Mouse (Mus musculus) ES-Bruce4 (cell line): ENCODE measurements at regions not wholly inside any gene's neighbourhood (a gene's known extent, or its start where the extent isn't known, plus 50 kb on each side); places are given as distances from the start of the nearest gene placed in this dataset.

Source experiments
- H3K27ac ChIP-seq: 2 replicates; pipeline ENCODE4 v1.5.1; 2012; ENCODE audit warnings: low read length, inconsistent platforms; ENCODE audit not compliant: insufficient read depth
- H3K27me3 ChIP-seq: 2 replicates; pipeline ENCODE4 v1.6.1; 2012; ENCODE audit warnings: mild to moderate bottlenecking, low read length, inconsistent platforms; ENCODE audit not compliant: control insufficient read depth, poor library complexity, insufficient read depth, severe bottlenecking
- H3K36me3 ChIP-seq: 2 replicates; pipeline ENCODE4 v1.6.1; 2012; ENCODE audit warnings: inconsistent platforms, mild to moderate bottlenecking, low read length, moderate library complexity; ENCODE audit not compliant: control insufficient read depth, poor library complexity, insufficient read depth, severe bottlenecking
- H3K4me1 ChIP-seq: one replicate; pipeline ENCODE4 v1.8.1; 2011; ENCODE audit warnings: low read length; ENCODE audit not compliant: control insufficient read depth, insufficient read depth
- H3K4me3 ChIP-seq: 2 replicates; pipeline ENCODE4 v1.5.1; 2011; ENCODE audit warnings: low read depth, mild to moderate bottlenecking, low read length
- H3K9ac ChIP-seq: 2 replicates; pipeline ENCODE4 v1.6.1; 2012; ENCODE audit warnings: low read depth, mild to moderate bottlenecking, inconsistent platforms; ENCODE audit not compliant: poor library complexity, severe bottlenecking
- H3K9me3 ChIP-seq: replicated peaks from 2 replicates; pipeline ENCODE4 v1.6.1; 2012; ENCODE audit warnings: mild to moderate bottlenecking, low read length, inconsistent platforms; ENCODE audit not compliant: control insufficient read depth, poor library complexity, insufficient read depth, severe bottlenecking
- CTCF ChIP-seq: IDR thresholded peaks from one replicate; pipeline ENCODE4 v1.8.1; 2011; ENCODE audit warnings: low read depth, low read length
- EP300 ChIP-seq: IDR thresholded peaks from 2 replicates; pipeline ENCODE4 v1.6.1; 2011; ENCODE audit warnings: low read depth, low read length; ENCODE audit not compliant: insufficient read depth
- POLR2A ChIP-seq: IDR thresholded peaks from one replicate; pipeline ENCODE4 v1.8.1; 2011; ENCODE audit warnings: low read length; ENCODE audit not compliant: insufficient read depth

DNA sequence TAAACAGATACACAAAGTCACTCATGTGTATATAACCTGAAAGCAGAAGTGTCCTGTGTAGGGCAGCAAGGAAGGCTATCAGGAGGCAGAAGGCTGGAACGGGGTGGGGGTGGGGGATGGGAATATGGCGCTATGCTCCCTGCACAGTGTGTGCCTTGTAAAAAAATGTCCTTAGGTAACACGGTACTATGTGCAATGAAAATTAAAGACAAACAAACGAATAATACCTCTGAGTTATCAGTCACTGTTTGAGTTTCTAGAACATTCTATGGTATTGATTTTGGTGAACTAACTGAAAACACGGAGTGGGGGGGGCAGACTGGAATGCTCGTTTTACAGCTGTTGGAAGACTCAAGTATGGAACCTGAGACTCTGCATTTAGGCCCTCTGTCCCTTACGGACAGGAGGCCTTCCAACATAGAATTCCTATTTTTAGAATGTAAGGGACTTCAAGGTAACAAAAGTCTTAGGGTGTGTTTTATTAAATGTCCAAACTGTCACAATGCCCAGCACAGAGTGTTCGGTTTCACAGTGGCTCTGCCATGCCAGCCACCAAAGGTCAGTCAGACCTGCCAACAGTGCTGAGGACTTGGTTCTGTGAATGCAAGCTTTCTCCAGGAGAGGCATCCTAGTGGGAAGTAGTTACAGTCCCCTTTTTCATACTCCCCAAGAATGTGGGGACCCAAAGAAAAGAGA, 240.6 kb downstream of the Ano6 start:
- no peak overlapping the region for H3K9ac ChIP-seq
- no peak overlapping the region for H3K4me3 ChIP-seq
- TF ChIP-seq POLR2A (no peak), EP300 (no peak), CTCF (no peak)
- no peaks in the 10 kb centered on the region for H3K27me3 ChIP-seq
- no peaks in the 10 kb centered on the region for H3K4me1 ChIP-seq
- no peak overlapping the region for H3K27ac ChIP-seq
- no peaks in the 10 kb centered on the region for H3K36me3 ChIP-seq
- 0 out of 2 replicates have a peak, but pooled peaks cover 2% of the 10 kb centered on the region for H3K9me3 ChIP-seq

GRCm38 (mm10) chr15:96035273-96035672, 244.6 kb downstream of the Ano6 start:
- H3K27me3 ChIP-seq = no peaks in the 10 kb centered on the region
- H3K4me3 ChIP-seq = no peak overlapping the region
- H3K27ac ChIP-seq = no peak overlapping the region
- H3K36me3 ChIP-seq = no peaks in the 10 kb centered on the region
- H3K9me3 ChIP-seq = no peaks in the 10 kb centered on the region
- TF ChIP-seq EP300 = no peak
- no peak for TF ChIP-seq POLR2A
- TF ChIP-seq CTCF = no peak
- H3K4me1 ChIP-seq = no peaks in the 10 kb centered on the region
- no peak overlapping the region for H3K9ac ChIP-seq

DNA sequence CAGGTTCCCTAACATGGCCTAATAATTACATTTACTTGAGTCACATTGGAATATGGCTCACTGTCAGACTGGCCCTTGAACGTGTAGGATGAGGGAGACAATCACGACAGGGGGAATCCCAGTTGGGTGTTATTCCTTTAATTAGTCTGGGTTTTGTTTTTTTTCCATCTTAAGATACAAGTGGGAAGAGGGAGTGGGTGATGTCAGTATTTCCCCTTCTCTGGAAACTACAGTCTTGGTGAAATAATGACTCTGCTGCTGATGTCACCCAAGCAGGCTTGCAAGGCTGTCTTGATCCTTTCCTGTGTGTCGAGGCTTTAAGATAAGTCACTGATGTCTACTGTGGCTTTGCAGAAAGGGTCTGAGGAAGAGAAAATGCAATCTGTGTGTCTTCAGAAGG, 241.8 kb upstream of the Arid2 start:
- Histone ChIP-seq H3K36me3 (no peaks in the 10 kb centered on the region), H3K4me3 (no peak overlapping the region), H3K27me3 (no peaks in the 10 kb centered on the region), H3K9ac (no peak overlapping the region), H3K9me3 (no peaks in the 10 kb centered on the region), H3K27ac (no peak overlapping the region), H3K4me1 (no peaks in the 10 kb centered on the region)
- TF ChIP-seq POLR2A (no peak), CTCF (no peak), EP300 (no peak)

GRCm38 (mm10) chr15:96046651-96047050, 240.7 kb upstream of the Arid2 start:
- H3K27ac ChIP-seq = no peak overlapping the region
- no peak overlapping the region for H3K9ac ChIP-seq
- no peaks in the 10 kb centered on the region for H3K9me3 ChIP-seq
- H3K4me3 ChIP-seq = no peak overlapping the region
- no peaks in the 10 kb centered on the region for H3K27me3 ChIP-seq
- H3K4me1 ChIP-seq = no peaks in the 10 kb centered on the region
- TF ChIP-seq EP300 = no peak
- TF ChIP-seq POLR2A = no peak
- TF ChIP-seq CTCF = no peak
- no peaks in the 10 kb centered on the region for H3K36me3 ChIP-seq

GRCm38 (mm10) chr15:96050416-96050815, 236.9 kb upstream of the Arid2 start:
- H3K4me1 ChIP-seq = no peaks in the 10 kb centered on the region
- H3K27ac ChIP-seq = no peak overlapping the region
- no peak overlapping the region for H3K4me3 ChIP-seq
- peaks cover under 1% of the 10 kb centered on the region; the same call in 1 of the 2 replicates for H3K9me3 ChIP-seq
- H3K9ac ChIP-seq = no peak overlapping the region
- H3K27me3 ChIP-seq = no peaks in the 10 kb centered on the region
- no peaks in the 10 kb centered on the region for H3K36me3 ChIP-seq
- TF ChIP-seq CTCF (no peak), POLR2A (no peak), EP300 (no peak)

DNA sequence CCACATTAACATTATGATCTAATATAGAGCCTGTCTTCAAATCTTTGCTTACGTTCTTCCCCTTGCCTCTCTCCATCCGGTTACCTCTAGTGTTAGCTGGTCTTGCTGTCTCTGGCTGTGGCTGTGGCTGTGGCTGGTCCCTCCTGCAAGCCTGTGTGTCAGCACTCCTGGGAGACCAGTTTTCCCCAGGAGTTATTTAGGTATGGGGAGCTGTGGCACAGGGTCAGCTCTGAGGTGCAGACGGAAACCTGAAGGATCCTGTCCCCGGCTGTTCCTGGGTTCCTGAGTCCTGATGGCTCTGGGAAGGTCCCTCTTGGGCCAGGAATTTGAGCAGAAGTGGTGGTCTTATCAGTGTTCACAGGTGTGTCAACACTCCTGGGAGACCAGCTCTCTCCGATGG, 234.7 kb upstream of the Arid2 start:
- TF ChIP-seq CTCF (no peak), POLR2A (no peak), EP300 (no peak)
- Histone ChIP-seq H3K36me3 (no peaks in the 10 kb centered on the region), H3K27me3 (no peaks in the 10 kb centered on the region), H3K27ac (no peak overlapping the region), H3K9ac (no peak overlapping the region), H3K4me1 (no peaks in the 10 kb centered on the region), H3K9me3 (peaks cover 6% of the 10 kb centered on the region; the same call in 1 of the 2 replicates), H3K4me3 (no peak overlapping the region)
